In genomic region chr12:87229633-87230032, GRCm38 (mm10) we compare ENCODE assay signal across 34 mouse cellular contexts. TPM values are rescaled to one million over a fixed set of nuclear protein-coding genes. Genes with fewer than 3 reads are reported as not detected.
"Had no signal": no experiment of that assay in that cellular context is flagged by ENCODE, and none has a peak within 500 bp of the region (broad histone marks: within the 10 kb centered on the region; RNA-seq: fewer than 3 reads in every experiment).

No protein-coding gene starts in this region.

- H3K9me3 ChIP-seq: limb, embryonic 10.5 days; limb, embryonic 12.5 days; limb, embryonic 15.5 days; liver, embryonic 12.5 days; liver, embryonic 15.5 days; lung, embryonic 15.5 days; midbrain, embryonic 10.5 days; midbrain, embryonic 12.5 days; midbrain, embryonic 13.5 days; midbrain, embryonic 15.5 days had no signal

- H3K27ac ChIP-seq: limb, embryonic 10.5 days; limb, embryonic 12.5 days; limb, embryonic 13.5 days; limb, embryonic 15.5 days; liver, embryonic 12.5 days; liver, embryonic 13.5 days; liver, embryonic 14.5 days; liver, embryonic 15.5 days; lung, embryonic 15.5 days; macrophage; midbrain, embryonic 10.5 days; midbrain, embryonic 12.5 days; midbrain, embryonic 13.5 days; midbrain, embryonic 15.5 days had no signal

- H3K4me3 ChIP-seq: limb, embryonic 10.5 days; limb, embryonic 12.5 days; limb, embryonic 13.5 days; limb, embryonic 15.5 days; liver, embryonic 12.5 days; liver, embryonic 13.5 days; liver, embryonic 15.5 days; lung, embryonic 15.5 days; megakaryocyte, embryonic 14.5 days; midbrain, embryonic 10.5 days; midbrain, embryonic 12.5 days; midbrain, embryonic 13.5 days; midbrain, embryonic 15.5 days; myocyte had no signal

- H3K36me3 ChIP-seq: limb, embryonic 10.5 days; limb, embryonic 12.5 days; limb, embryonic 15.5 days; liver, embryonic 12.5 days; liver, embryonic 13.5 days; liver, embryonic 15.5 days; lung, embryonic 15.5 days; midbrain, embryonic 10.5 days; midbrain, embryonic 15.5 days had no signal

- ATAC-seq: liver, embryonic 12.5 days; liver, postnatal 0 days; lung, postnatal 0 days; midbrain, embryonic 13.5 days; midbrain, embryonic 15.5 days; midbrain, embryonic 16.5 days had no signal

- DNase-seq: left cerebral cortex, postnatal 4 days; liver; liver, embryonic 13.5 days; liver, postnatal 0 days; lung, adult 18-20 months; lung, adult 2 months; lung, embryonic 14.5 days; lung, postnatal 10 days; lung, postnatal 14 days; lung, postnatal 36 days; lung, postnatal 4 days; midbrain, embryonic 14.5 days had no signal

- H3K27me3 ChIP-seq: limb, embryonic 12.5 days; limb, embryonic 13.5 days; limb, embryonic 15.5 days; liver, embryonic 12.5 days; liver, embryonic 13.5 days; liver, embryonic 15.5 days; lung, embryonic 15.5 days; megakaryocyte, embryonic 14.5 days; midbrain, embryonic 12.5 days; midbrain, embryonic 13.5 days; midbrain, embryonic 15.5 days had no signal

- H3K9ac ChIP-seq: limb, embryonic 12.5 days; limb, embryonic 13.5 days; limb, embryonic 15.5 days; liver, embryonic 12.5 days; liver, embryonic 13.5 days; liver, embryonic 14.5 days; liver, embryonic 15.5 days; liver, postnatal 0 days; lung, embryonic 14.5 days; lung, embryonic 15.5 days; midbrain, embryonic 12.5 days; midbrain, embryonic 13.5 days; midbrain, embryonic 15.5 days had no signal

- H3K4me1 ChIP-seq: limb, embryonic 12.5 days; limb, embryonic 13.5 days; limb, embryonic 15.5 days; lung, embryonic 15.5 days; midbrain, embryonic 10.5 days; midbrain, embryonic 12.5 days; midbrain, embryonic 13.5 days; midbrain, embryonic 15.5 days had no signal

- H3K4me2 ChIP-seq: limb, embryonic 12.5 days; limb, embryonic 13.5 days; limb, embryonic 15.5 days; liver, embryonic 11.5 days; liver, embryonic 12.5 days; liver, embryonic 13.5 days; liver, embryonic 15.5 days; lung, embryonic 14.5 days; lung, embryonic 15.5 days; midbrain, embryonic 11.5 days; midbrain, embryonic 12.5 days; midbrain, embryonic 13.5 days; midbrain, embryonic 15.5 days had no signal

RNA-seq across cellular contexts. Expression of gene Noxred1, which starts 8.9 kb away (rescaled TPM):
- total RNA-seq: liver, adult 2 months; megakaryocyte-erythroid progenitor cell, adult 5-6 weeks had no signal

RNA-seq across cellular contexts. Expression of gene Samd15, which starts 30.1 kb away (rescaled TPM):
- total RNA-seq: liver, adult 2 months; megakaryocyte-erythroid progenitor cell, adult 5-6 weeks; monocyte, adult 5-6 weeks had no signal
- polyA plus RNA-seq: liver, adult 2 months; lung, adult 2 months had no signal
